Mouse (Mus musculus): Measurements from ENCODE around the gene Cenph.

- no peak for TF ChIP-seq CTCF (IDR thresholded peaks at IDR 0.05; ENCODE audit: borderline replicate concordance, control insufficient read depth, extremely low read depth, insufficient read depth, low read length, poor library complexity)
- no peak for TF ChIP-seq POLR2A (IDR thresholded peaks at IDR 0.05; ENCODE audit: control insufficient read depth, extremely low read depth, insufficient read depth, low read length, poor library complexity)
Observed at GRCm38 (mm10) chr13:100724051-100724754, 51.5 kb downstream of the Cenph start.
